ENCODE assay signal across 8 mouse cellular contexts in genomic region chr10:25199510-25200353, GRCm38 (mm10).
DNase-seq lines count a peak whose midpoint lies in the region; ATAC-seq and TF ChIP-seq lines count a peak whose summit lies in the region.

No protein-coding gene starts in this region.

- WGBS in bone marrow, adult 2 months, result 13% methylated on average over 32 of the region's 32 CpGs

- no peak for TF ChIP-seq POLR2A in bone marrow, adult 2 months (IDR thresholded peaks at IDR 0.05; ENCODE audit: borderline replicate concordance, control insufficient read depth, low read depth, low read length)

- H3K4me1 ChIP-seq in bone marrow, adult 2 months (ENCODE audit: control insufficient read depth, insufficient read depth, low read length), result no peaks in the 10 kb centered on the region

- no peak for TF ChIP-seq CTCF in bone marrow, adult 2 months (IDR thresholded peaks at IDR 0.05; ENCODE audit: control insufficient read depth, insufficient read depth, low read length)

- H3K27ac ChIP-seq in bone marrow, adult 2 months (ENCODE audit: control insufficient read depth, insufficient read depth, low read depth, low read length, poor library complexity), result no peak overlapping the region

- ATAC-seq in erythroid progenitor cell, adult 5-6 weeks (replicated peaks; ENCODE audit: low FRiP score, poor library complexity, severe bottlenecking), result no peak

- H3K4me3 ChIP-seq in bone marrow, adult 2 months (replicated peaks; ENCODE audit: control insufficient read depth, low read depth, low read length), result peak overlapping the region; percentile 24

- peak; percentile 63 for DNase-seq in embryo, embryonic 9.5 days (ENCODE audit: extremely low spot score)
- DNase-seq in gastrocnemius, postnatal 4 days (ENCODE audit: low spot score in 2 of 2), result peak; percentile 28 to 59
- peak; percentile 55 for DNase-seq in induced T-regulatory cell, adult 2 months (ENCODE audit: low read depth)
- peak; percentile 44 to 45 for DNase-seq in left cerebral cortex, adult 8-10 months (ENCODE audit: low spot score in 2 of 2)
- peak; percentile 69 for DNase-seq in lung, postnatal 14 days
- DNase-seq in retina, postnatal 1 day, result peak; percentile 71
